Mouse (Mus musculus) cerebellum, adult 2 months (tissue): ENCODE results near the gene Ankrd2. TPM values are rescaled to one million over a fixed set of nuclear protein-coding genes. Genes with fewer than 3 reads are reported as not detected.

Experiments used
- DNase-seq, 2 experiments: peaks; one replicate each; pipeline ENCODE4 v3.0.0; 2021
- H3K27ac ChIP-seq: fragments of 200-500 bp; 2 replicates; pipeline ENCODE4 v1.5.1; 2012; ENCODE audit warnings: low read length, control low read depth, inconsistent platforms; ENCODE audit not compliant: insufficient read depth
- H3K27me3 ChIP-seq: fragments of 200-500 bp; 2 replicates; pipeline ENCODE4 v1.6.1; 2012; ENCODE audit warnings: inconsistent platforms, mild to moderate bottlenecking, low read length, moderate library complexity; ENCODE audit not compliant: control insufficient read depth, insufficient read depth
- H3K4me1 ChIP-seq: fragments of 200-500 bp; 2 replicates; pipeline ENCODE4 v1.6.1; 2011; ENCODE audit warnings: low read length; ENCODE audit not compliant: control insufficient read depth, insufficient read depth
- H3K4me3 ChIP-seq: fragments of 200-500 bp; replicated peaks from 2 replicates; pipeline ENCODE3; 2011; ENCODE audit warnings: mild to moderate bottlenecking, low read depth, low read length, control low read depth; ENCODE audit not compliant: insufficient read depth
- CTCF ChIP-seq: fragments of 200-500 bp; IDR thresholded peaks from 2 replicates; pipeline ENCODE4 v1.5.1; 2011; ENCODE audit warnings: low read depth, mild to moderate bottlenecking, control low read depth, low read length, moderate library complexity, borderline replicate concordance; ENCODE audit not compliant: insufficient read depth
- POLR2A ChIP-seq: fragments of 200-500 bp; IDR thresholded peaks from 2 replicates; pipeline ENCODE4 v1.6.1; 2011; ENCODE audit warnings: low read length, control low read depth, borderline replicate concordance; ENCODE audit not compliant: insufficient read depth
- WGBS: fragments of 180-500 bp; shearing (Covaris S2); methylation state at CpG from one replicate; pipeline ENCODE4 v1.1.7; 2018; 5-methylcytosine and 5-hydroxymethylcytosine counted together
- polyA plus RNA-seq: library from polyadenylated mRNA; depleted of rRNA; stranded (reverse); fragments of >200 nt; gene quantifications from 2 replicates; pipeline ENCODE4 v1.2.3, GENCODE M21; 2012; rRNA removed

The Ankrd2 gene
- polyA plus RNA-seq, 1 experiment: 0.54 TPM

DNA sequence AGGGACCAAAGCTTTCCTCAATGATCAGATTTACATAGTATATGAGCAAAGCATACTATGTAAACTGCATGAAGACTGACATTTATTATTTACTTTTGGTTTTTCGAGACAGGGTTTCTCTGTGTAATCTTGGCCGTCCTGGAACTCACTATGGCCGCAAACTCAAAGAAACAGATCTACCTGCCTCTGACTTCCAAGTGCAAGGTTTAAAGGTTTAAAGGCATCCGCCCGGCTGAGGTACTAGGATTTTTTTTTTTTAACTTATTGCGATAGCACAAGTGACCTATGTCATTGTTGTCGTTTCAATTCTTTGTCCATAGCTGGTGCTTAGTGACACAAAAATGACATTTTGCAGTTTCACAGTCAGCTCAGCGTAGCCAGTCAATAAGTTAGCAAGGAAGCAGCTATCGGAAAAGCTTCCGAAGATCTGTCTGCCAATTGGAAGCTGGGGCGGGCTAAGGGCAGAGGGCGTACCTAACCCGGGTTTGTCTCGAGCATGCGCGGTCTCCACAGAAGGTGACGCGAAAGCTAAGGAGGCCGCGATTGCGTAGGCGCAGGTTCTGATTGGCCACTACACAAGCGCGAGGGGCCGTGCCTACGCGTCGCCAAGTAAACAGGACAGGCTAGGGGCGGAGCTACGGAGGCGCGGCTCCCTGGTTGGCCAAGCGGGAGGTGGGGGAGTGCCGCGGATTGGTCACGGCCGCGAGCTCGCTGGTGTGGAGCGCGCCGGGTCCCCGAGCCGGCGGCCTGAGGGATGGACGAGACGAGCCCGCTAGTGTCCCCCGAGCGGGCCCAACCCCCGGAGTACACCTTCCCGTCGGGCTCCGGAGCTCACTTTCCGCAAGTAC lies 54.2 kb downstream of the Ankrd2 start, which contains the start of gene Pi4k2a:
Gene Pi4k2a, plus strand, starts transcription at position 723 of the 848 bp plus-strand sequence.
- Histone ChIP-seq H3K4me3 (peak within 1 kb of the TSS; percentile 61), H3K27ac (peak within 1 kb of the TSS; percentile 17; the same call in 1 of the 2 replicates), H3K4me1 (0 out of 2 replicates have a peak, but pooled peaks cover 4% of the 10 kb centered on the region), H3K27me3 (no peaks in the 10 kb centered on the region)
- TF ChIP-seq POLR2A (peak; percentile 42; the same call in 1 of the 2 replicates), CTCF (no peak)
- WGBS: under 1% methylated on average over 52 of the region's 55 CpGs
- DNase-seq: peak; percentile 98 to 100

DNA sequence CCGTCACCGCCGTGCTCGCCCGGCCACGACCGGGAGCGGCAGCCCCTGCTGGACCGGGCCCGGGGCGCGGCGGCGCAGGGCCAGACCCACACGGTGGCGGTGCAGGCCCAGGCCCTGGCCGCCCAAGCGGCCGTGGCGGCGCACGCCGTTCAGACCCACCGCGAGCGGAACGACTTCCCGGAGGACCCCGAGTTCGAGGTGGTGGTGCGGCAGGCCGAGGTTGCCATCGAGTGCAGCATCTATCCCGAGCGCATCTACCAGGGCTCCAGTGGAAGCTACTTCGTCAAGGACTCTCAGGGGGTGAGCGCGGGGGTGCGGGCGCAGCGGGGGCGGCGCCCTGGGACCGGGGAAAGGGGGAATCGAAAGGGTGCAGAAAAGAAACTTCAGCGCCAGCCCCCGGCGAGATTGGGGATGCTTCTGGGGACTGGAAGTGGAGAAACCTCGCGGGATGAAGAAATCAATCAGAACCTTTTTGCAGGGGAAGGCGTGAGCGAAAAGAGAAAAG lies 54.9 kb downstream of the Ankrd2 start:
- Histone ChIP-seq H3K4me3 (peak overlapping the region; percentile 61), H3K27ac (no peak overlapping the region), H3K27me3 (no peaks in the 10 kb centered on the region), H3K4me1 (0 out of 2 replicates have a peak, but pooled peaks cover 4% of the 10 kb centered on the region)
- TF ChIP-seq POLR2A (no peak), CTCF (no peak)
- 1% methylated on average over 51 of the region's 52 CpGs for WGBS
- DNase-seq: no peak

Other genes starting within 250 kb of the Ankrd2 start
- gene Arhgap19, start 234.0 kb upstream of the Ankrd2 start, polyA plus RNA-seq: 2.4 and 2.5 TPM in 2 replicates
- gene Frat1, start 206.0 kb upstream of the Ankrd2 start, polyA plus RNA-seq: 13.2 and 14.7 TPM in 2 replicates
- gene Frat2, start 187.9 kb upstream of the Ankrd2 start, polyA plus RNA-seq: 6.9 and 7.1 TPM in 2 replicates
- gene Rrp12, start 139.8 kb upstream of the Ankrd2 start, polyA plus RNA-seq: 15.1 and 16.4 TPM in 2 replicates
- 858 and 879 TPM in 2 replicates for gene Pgam1, start 124.1 kb upstream of the Ankrd2 start, polyA plus RNA-seq
- gene Exosc1, start 102.6 kb upstream of the Ankrd2 start, polyA plus RNA-seq: 25.6 and 26.3 TPM in 2 replicates
- gene Zdhhc16, start 102.5 kb upstream of the Ankrd2 start, polyA plus RNA-seq: 60.9 and 70.4 TPM in 2 replicates
- gene Mms19, start 54.8 kb upstream of the Ankrd2 start, polyA plus RNA-seq: 54.9 and 65.5 TPM in 2 replicates
- gene Ubtd1, start 54.2 kb upstream of the Ankrd2 start, polyA plus RNA-seq: 28.1 and 29.4 TPM in 2 replicates
- gene Hoga1, start 9.6 kb downstream of the Ankrd2 start, polyA plus RNA-seq: 2.2 and 2.4 TPM in 2 replicates
- gene 4933411K16Rik, start 16.2 kb downstream of the Ankrd2 start, polyA plus RNA-seq: 0.32 and 0.41 TPM in 2 replicates
- 43.4 and 44.6 TPM in 2 replicates for gene Morn4, start 50.4 kb downstream of the Ankrd2 start, polyA plus RNA-seq
- 78.6 and 81.0 TPM in 2 replicates for gene Pi4k2a, start 54.5 kb downstream of the Ankrd2 start, polyA plus RNA-seq
- gene Avpi1, start 93.1 kb downstream of the Ankrd2 start, polyA plus RNA-seq: 26.9 and 28.8 TPM in 2 replicates
- 11.7 and 12.8 TPM in 2 replicates for gene Marveld1, start 111.4 kb downstream of the Ankrd2 start, polyA plus RNA-seq
- 104 and 107 TPM in 2 replicates for gene Zfyve27, start 128.0 kb downstream of the Ankrd2 start, polyA plus RNA-seq
- 12.7 and 15.3 TPM in 2 replicates for gene Sfrp5, start 166.3 kb downstream of the Ankrd2 start, polyA plus RNA-seq
- 90.4 and 98.9 TPM in 2 replicates for gene Golga7b, start 211.6 kb downstream of the Ankrd2 start, polyA plus RNA-seq